Mouse (Mus musculus) lung, adult 2 months (tissue): ENCODE results near the gene Jarid2. TPM values are rescaled to one million over a fixed set of nuclear protein-coding genes. Genes with fewer than 3 reads are reported as not detected.
"Not testable (repeated sequence)": the region's sequence is repeated elsewhere in the genome, so short reads cannot be mapped to it uniquely, and the experiment has no call there.

ENCODE experiments used
- DNase-seq: peaks from one replicate; pipeline ENCODE4 v3.0.0; 2022
- H3K4me1 ChIP-seq: fragments of 200-500 bp; 2 replicates; pipeline ENCODE4 v1.6.1; 2011; ENCODE audit warnings: low read length; ENCODE audit not compliant: control insufficient read depth, insufficient read depth
- H3K4me3 ChIP-seq: fragments of 200-500 bp; replicated peaks from 2 replicates; pipeline ENCODE3; 2011; ENCODE audit warnings: low read depth, mild to moderate bottlenecking, control low read depth, low read length; ENCODE audit errors: extremely low read depth
- CTCF ChIP-seq: fragments of 200-500 bp; IDR thresholded peaks from 2 replicates; pipeline ENCODE4 v1.5.1; 2011; ENCODE audit warnings: mild to moderate bottlenecking, low read length, control low read depth; ENCODE audit not compliant: insufficient read depth
- POLR2A ChIP-seq: fragments of 200-500 bp; IDR thresholded peaks from 2 replicates; pipeline ENCODE4 v1.6.1; 2011; ENCODE audit warnings: low read depth, mild to moderate bottlenecking, control low read depth, low read length, borderline replicate concordance; ENCODE audit errors: extremely low read depth
- WGBS: fragments of 180-500 bp; shearing (Covaris S2); methylation state at CpG from one replicate; pipeline ENCODE4 v1.1.7; 2018; 5-methylcytosine and 5-hydroxymethylcytosine counted together
- polyA plus RNA-seq: library from polyadenylated mRNA; depleted of rRNA; stranded (reverse); fragments of >200 nt; gene quantifications from 2 replicates; pipeline ENCODE4 v1.2.3, GENCODE M21; 2012

Jarid2 gene
- polyA plus RNA-seq, 1 experiment = 9.6 TPM

DNA sequence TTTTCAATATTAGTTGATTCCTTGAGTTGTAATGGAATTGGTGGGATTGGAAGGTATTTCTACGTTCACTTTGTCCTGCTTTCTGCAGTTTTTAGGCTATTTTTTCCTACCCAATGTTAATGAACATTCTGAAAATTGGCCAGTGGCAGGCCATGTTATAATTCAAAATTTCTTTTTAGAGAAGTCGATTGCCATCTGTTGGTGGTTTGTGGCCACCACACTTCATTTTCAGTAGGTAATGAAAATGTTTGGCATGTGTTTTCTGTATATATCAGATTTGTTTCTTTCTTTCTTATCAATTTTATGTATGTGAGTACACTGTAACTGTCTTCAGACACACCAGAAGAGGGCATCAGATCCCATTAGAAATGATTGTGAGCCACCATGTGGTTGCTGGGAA is 136.3 kb downstream of the Jarid2 start:
- 84% methylated on average over 2 of the region's 2 CpGs for WGBS
- Histone ChIP-seq H3K4me3 (no peak overlapping the region), H3K4me1 (peaks cover 3% of the 10 kb centered on the region; the same call in 1 of the 2 replicates)
- no peak for TF ChIP-seq CTCF
- no peak for TF ChIP-seq POLR2A
- DNase-seq = no peak

DNA sequence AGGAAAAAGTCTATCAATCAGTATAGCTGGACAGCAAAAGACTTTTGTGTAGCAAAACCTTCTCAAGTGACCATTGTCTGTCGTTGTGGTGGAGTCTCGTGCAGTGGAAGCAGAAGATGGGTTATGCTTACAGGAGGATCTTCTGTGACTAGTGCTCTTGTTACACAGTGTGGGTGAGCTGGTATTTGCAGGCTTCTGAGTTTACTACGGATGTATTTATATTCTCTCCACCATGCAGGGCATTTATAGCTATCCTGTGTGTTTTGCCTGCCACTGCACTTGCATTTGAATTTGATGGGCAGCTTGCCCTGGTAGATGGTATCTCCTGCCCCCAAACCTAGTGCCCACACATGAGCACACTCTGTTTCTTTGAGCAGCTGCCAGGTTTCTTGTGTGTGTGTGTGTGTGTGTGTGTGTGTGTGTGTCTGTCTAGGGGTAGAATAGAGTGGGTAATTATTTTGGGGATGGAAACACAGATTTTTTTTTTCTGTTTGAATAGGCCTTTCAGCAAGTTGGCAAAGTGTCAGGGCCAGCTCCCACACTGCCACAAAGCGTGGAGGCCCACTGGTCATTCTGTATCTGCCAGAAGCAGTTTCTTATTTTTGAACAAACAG is 138.9 kb downstream of the Jarid2 start:
- no peak for DNase-seq
- 56% methylated on average over 4 of the region's 4 CpGs for WGBS
- TF ChIP-seq POLR2A = no peak
- no peak for TF ChIP-seq CTCF
- H3K4me1 ChIP-seq = peaks cover 3% of the 10 kb centered on the region; the same call in 1 of the 2 replicates
- H3K4me3 ChIP-seq = no peak overlapping the region

DNA sequence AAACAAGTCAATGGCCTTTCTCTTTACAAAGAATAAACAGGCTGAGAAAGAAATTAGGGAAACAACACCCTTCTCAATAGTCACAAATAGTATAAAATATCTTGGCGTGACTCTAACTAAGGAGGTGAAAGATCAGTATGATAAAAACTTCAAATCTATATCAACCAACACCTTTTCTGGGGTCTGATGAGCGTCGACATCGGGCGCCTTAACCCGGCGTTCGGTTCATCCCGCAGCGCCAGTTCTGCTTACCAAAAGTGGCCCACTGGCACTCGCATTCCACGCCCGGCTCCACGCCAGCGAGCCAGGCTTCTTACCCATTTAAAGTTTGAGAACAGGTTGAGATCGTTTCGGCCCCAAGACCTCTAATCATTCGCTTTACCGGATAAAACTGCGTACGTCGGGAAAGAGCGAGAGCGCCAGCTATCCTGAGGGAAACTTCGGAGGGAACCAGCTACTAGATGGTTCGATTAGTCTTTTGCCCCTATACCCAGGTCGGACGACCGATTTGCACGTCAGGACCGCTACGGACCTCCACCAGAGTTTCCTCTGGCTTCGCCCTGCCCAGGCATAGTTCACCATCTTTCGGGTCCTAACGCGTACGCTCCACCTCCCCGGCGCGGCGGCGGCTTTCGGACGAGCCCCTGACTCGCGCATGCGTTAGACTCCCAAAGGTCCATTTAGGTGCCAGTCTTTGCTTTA is 140.3 kb downstream of the Jarid2 start:
- not testable (repeated sequence) for H3K4me3 ChIP-seq, H3K4me1 ChIP-seq
- 78% methylated on average over 47 of the region's 47 CpGs for WGBS
- peak; percentile 100 for DNase-seq

DNA sequence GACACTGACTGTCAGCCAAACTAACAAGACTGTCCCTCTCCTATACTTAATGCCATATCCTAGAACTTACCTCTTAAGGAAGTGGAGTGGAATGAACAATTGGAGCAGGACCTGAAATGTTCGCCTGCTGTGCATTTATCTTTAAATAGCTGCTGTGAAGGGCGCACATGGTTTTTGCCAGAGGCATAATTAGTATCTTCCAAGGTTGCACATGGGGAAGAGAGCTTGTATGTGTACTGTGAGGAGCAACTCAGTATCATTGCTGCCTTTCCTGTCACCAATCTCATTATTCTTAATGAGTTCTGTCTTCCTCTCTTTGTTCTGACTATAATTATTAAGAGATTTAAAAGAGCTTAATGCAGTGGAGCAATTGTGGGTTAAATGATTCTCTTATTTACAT is 147.5 kb downstream of the Jarid2 start:
- 87% methylated on average over 2 of the region's 2 CpGs for WGBS
- Histone ChIP-seq H3K4me1 (peaks cover 3% of the 10 kb centered on the region; the same call in 1 of the 2 replicates), H3K4me3 (no peak overlapping the region)
- no peak for DNase-seq
- TF ChIP-seq CTCF (no peak), POLR2A (no peak)

DNA sequence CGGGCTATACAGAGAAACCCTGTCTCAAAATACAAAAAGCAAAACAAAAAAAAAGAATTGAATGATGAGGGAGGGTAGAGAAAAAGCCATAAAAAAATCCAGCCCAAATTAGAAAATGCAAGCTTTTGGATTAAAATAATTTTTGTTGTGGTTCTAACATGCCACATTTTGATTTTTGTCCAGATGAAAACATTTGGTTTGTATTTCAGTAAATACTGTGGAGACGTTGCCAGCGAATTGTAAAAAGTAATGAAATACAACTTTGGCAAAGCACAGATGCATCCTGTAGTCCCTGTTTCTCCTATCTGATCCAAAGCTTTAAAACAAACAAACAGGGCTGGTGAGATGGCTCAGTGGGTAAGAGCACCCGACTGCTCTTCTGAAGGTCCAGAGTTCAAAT is 151.7 kb downstream of the Jarid2 start:
- DNase-seq = no peak
- Histone ChIP-seq H3K4me3 (no peak overlapping the region), H3K4me1 (no peaks in the 10 kb centered on the region)
- 68% methylated on average over 4 of the region's 4 CpGs for WGBS
- TF ChIP-seq POLR2A = no peak
- no peak for TF ChIP-seq CTCF

DNA sequence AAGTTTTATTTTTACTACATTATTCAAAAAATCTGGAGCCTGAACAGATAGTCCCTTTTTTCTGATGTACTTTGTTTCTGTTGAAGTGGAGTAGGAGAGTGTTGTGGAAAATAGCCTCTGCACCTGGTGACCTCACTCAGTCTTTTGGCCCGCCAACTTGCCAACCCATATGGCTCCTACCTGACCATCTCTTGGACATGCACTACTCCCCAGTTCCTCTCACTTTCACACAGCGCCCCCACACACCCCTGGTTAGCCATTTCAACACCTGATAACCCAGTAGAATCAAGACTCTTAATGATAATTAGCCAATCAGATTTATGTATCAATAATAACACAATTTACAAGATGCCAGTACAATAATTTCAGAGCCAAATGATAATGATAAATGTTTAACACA is 156.9 kb downstream of the Jarid2 start:
- TF ChIP-seq CTCF (no peak), POLR2A (no peak)
- DNase-seq = no peak
- Histone ChIP-seq H3K4me1 (peaks cover 2% of the 10 kb centered on the region), H3K4me3 (no peak overlapping the region)
- WGBS = 94% methylated on average over 2 of the region's 2 CpGs

DNA sequence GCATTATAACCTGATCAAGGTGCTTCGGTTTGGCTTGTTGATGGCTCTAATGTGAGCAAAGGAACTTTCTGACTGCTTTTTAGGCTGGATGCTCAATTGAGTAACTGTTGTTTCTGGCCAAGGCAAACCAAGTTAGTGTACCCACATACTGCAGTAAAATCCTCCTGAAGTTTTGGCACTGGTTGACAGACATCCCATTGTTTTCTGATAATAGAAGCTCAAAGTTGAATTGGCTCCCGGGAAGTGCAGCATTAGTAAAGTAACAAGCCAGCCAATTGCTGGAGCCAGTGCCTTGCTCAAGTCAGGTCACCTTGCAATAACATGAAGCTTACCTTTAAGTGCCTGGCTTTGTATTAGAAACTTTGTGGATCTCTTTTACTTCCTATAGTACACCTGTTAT is 161.3 kb downstream of the Jarid2 start:
- peaks cover 2% of the 10 kb centered on the region for H3K4me1 ChIP-seq
- WGBS = 67% methylated on average over 2 of the region's 2 CpGs
- H3K4me3 ChIP-seq = no peak overlapping the region
- TF ChIP-seq CTCF = no peak
- TF ChIP-seq POLR2A = no peak
- DNase-seq = no peak

DNA sequence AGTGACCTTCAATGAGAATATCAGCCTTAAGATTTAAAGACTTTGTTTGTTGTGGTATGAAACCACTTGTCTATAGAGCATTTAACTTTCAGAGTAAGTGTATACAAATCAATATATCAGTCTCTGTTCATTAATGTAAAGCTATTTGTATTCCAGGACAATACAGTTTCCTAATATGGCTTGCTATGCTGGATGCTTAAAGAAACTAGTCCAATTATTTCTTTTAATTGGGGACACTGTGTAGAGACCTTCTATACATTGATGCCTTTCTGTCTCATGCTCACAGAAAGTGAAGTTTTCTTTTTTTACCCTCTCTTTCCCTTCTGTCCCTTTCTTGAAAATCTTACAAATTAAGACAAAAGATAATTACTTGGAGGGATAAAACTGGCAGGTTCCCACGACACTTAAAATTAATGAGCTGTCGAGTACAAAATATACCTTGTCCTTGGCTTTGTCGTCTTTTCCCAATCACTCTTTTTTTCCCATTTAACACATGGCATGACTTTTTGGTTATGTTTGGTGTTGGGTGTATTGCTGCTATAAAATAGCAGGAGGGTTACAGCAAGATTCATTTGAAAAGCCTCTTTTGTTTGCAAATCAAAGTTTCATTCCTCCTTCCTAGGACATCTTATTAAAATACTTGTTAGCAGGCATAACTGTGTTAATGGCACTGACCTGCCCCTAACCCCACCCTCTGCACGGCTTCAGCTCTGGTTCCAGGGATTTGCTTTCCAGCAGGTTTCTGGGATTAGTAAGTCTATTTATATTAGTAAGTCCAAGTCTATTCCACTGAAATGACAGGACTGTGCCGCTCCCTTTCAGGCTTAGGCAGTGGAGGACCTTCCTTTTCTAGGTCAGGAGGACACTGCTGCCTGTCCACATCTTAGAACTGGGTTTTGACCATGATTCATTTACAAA is 162.8 kb downstream of the Jarid2 start:
- no peak for TF ChIP-seq CTCF
- no peak for DNase-seq
- 66% methylated on average over 5 of the region's 5 CpGs for WGBS
- H3K4me3 ChIP-seq = no peak overlapping the region
- H3K4me1 ChIP-seq = peaks cover 2% of the 10 kb centered on the region

DNA sequence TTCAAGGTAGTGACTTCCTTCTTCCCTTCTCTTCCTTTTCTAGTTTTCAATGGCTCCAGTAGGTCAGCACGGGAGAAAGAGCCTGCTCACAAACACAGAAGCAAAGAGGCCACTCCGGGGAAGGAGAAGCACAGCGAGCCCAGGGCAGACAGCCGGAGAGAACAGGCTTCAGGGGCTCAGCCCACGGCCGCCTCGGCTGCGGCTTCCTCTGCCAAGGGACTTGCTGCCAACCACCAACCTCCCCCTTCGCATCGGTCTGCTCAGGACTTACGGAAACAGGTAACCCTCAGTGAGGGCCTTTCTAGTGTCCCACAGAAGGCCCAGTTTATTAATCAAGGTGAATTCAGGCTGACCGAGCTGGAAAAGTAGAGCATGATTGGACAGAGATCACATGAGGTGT is 166.9 kb downstream of the Jarid2 start:
- Histone ChIP-seq H3K4me1 (no peaks in the 10 kb centered on the region), H3K4me3 (no peak overlapping the region)
- DNase-seq = no peak
- TF ChIP-seq CTCF = no peak
- TF ChIP-seq POLR2A = no peak
- WGBS = 94% methylated on average over 12 of the region's 12 CpGs

DNA sequence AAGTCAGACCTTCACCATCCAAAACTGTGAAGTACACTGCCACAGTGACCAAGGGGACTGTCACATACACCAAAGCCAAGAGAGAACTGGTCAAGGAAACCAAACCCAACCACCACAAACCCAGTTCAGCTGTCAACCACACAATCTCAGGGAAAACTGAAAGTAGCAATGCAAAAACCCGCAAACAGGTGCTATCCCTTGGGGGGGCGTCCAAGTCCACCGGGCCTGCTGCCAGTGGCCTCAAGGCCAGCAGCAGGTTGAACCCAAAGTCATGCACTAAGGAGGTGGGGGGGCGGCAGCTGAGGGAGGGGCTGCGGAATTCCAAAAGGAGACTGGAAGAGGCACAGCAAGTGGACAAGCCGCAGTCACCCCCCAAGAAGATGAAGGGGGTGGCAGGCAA is 173.0 kb downstream of the Jarid2 start:
- DNase-seq = no peak
- no peak for TF ChIP-seq CTCF
- TF ChIP-seq POLR2A = no peak
- 91% methylated on average over 6 of the region's 6 CpGs for WGBS
- H3K4me1 ChIP-seq = no peaks in the 10 kb centered on the region; the same call in 1 of the 2 replicates
- H3K4me3 ChIP-seq = no peak overlapping the region

DNA sequence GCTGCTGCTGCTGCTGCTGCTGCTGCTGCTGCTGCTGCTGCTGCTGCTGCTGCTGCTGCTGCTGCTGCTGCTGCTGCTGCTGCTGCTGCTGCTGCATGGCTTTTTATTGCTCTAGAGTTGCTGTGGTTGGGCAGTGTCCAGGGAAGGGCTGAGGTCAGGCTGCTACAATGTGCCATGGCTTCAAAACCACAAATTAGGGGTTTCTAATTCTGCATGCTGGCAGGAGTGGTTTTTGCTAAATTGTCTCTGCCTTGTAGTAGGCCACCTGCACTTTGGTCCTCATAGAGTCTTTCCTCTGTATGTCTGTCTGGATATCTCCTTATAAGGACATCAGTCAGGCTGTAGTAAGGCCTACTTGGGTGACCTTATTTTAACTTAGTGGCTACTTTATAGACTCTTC is 174.1 kb downstream of the Jarid2 start:
- Histone ChIP-seq H3K4me3 (no peak overlapping the region), H3K4me1 (peaks cover 3% of the 10 kb centered on the region)
- TF ChIP-seq CTCF (no peak), POLR2A (no peak)
- DNase-seq = no peak
